Mouse (Mus musculus) erythroblast, embryonic 14.5 days (primary cell): Measurements from ENCODE around the gene Dab1.

Experiments
- GATA1 ChIP-seq: IDR thresholded peaks from 2 replicates; pipeline ENCODE4 v1.6.1; 2012; ENCODE audit warnings: low read length, inconsistent platforms, mixed read lengths
- TAL1 ChIP-seq: IDR thresholded peaks from 3 replicates; pipeline ENCODE4 v1.6.1; 2012; ENCODE audit warnings: low read length, inconsistent platforms, mixed read lengths

DNA sequence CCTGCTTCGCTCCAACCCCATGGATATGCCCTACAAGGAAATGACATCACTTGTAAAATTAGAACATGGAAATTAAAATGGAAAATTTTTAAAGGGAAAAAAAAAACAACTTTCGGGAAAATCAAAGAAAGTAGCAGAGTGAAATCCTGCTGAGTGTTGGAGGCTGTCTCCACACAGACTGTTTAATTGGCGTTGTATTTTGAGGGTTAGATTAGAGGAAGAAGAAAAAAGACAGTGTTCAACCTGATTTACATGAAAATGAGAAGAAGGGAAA is 1025.1 kb downstream of the Dab1 start:
- TF ChIP-seq GATA1: no peak
- TF ChIP-seq TAL1: no peak
